Mouse (Mus musculus) forelimb bud, embryonic 11.5 days (tissue): ENCODE data around the gene Rpl9.

Experiments
- DNase-seq: peaks from one replicate; pipeline ENCODE4 v3.0.0-alpha.2; 2012; ENCODE audit warnings: low read depth, low spot score

Rpl9 gene

DNA sequence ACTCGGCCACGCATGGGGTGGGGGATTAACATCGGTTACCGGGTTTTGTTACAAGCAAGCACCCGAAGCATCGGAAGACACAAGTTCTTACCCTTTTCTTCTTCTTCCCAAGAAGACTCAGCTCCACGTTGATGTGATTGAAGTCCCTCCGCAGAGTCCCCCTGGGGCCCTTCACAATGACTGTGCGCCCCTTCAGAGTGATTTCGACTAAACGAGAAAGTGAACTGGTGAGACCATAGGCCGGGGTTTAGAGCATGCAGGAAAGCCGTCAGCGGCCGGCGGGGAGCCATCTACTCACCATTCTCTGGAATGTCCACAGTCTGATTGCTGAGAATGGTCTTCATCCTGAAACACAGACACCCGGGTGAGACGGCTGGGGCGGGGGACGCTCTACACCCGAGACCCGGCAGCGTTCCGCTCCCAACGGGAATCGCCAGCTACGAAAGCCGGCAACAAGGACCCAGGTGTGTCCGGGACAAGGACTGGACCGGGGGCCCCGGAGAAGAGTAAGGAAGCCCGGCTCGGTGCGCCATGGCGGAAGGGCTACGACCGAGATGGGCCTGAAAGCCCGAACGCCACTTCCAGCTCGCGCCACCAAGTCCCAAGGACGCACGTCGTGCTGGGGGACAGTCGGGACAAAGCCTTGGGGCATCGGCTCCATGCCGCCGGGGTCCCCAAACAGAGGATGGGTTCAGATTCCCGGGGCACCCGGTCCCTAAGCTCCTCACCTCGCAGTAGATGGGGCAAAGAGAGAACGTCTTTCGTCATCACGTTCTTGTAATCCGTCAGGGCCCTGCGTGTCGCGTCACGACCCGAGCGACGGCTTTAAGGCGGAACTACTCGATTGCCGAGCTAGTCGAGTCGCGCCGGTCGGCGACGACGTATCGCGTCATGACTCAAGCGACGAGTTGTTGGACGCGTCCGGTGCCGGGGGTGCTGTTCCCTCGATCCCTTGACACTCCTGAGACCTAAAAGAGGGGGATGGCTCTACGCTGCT, at the start of gene Rpl9, which contains the start of gene Lias:
TSS of gene Rpl9 (minus strand) at position 797 of the 997 bp plus-strand sequence.
TSS of gene Lias (plus strand) at position 850 of the 997 bp plus-strand sequence.
- DNase-seq = peak; percentile 99

DNA sequence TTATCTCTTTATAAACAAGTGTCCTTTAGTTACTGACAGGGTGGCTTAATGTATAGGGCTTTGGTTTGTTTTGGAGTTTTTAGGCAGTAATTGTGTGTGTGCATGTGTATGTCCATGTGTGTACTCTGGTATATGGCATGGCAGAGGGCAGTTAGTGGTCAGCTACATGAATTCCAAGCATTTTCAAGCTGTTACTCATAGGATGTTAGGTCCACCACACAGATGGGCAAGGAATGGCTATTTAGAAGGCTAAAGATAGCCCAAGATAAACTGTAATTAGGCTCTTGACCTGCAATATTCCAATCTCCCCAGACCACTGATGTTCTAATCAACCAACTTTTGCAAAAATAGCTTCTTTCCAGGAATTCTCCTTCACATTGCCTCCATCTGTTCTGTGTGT, 46.8 kb upstream of the Rpl9 start:
- DNase-seq = no peak

DNA sequence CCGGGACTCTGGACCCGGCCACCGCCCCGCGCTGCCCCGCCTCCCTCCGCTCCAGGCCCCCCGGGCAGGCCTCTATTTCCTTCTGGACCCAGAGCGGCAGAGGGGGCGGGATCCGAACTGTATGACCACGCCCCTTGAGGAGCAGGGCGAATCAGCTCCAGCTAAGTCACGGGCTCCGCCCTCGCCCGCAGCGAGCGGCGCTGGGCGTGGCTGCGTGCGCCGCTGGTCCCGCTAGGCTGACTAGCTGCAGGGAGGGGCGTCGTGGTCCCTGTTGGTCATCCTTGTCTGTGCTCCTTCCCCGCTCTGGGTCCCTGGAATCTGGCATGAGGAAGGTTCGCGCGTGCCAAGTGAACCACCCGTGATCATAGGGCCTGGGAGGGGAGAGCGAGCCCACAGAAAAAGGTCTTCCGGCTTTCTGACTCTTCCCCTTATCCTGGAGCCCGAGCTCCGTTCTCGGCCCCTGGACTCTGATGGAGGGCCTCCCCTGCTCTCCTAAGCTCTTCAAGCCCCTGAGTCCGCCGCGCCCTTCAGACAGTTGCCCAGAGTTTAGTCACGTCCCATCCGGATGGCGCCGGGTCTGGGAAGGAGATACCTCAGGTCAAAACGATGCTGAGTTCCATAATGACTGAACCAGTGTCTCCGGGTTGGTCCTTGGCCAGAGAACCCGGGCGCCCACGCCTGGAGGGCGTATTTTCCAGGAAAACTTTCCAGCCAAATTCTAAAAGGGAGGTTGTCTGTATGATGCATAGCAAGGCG, 44.7 kb upstream of the Rpl9 start, which contains the start of gene Ugdh:
TSS of gene Ugdh (minus strand) at position 144 of the 756 bp plus-strand sequence.
- peak; percentile 97 for DNase-seq

DNA sequence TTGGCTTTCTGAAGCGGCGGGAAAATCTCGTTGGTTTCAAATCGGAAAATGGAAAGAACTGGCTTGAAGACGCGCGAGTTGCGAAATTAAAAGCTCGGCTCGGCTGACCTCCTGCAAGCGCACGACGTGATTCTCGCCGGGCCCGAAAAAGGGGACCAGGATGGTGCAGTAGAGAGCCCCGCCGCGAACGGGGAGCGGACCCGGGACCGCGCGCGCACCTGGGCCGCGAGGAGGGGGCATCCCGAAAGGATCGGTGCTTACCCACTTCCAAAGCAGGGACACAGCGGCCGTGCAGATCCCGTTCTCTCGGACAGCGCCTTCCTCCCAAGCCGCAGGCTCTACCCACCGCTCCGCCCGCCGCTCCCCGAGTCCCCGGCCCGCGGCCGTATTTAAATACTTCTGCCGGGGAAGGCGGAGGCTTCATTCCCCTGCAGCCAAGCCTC, 44.1 kb upstream of the Rpl9 start:
- DNase-seq = no peak

DNA sequence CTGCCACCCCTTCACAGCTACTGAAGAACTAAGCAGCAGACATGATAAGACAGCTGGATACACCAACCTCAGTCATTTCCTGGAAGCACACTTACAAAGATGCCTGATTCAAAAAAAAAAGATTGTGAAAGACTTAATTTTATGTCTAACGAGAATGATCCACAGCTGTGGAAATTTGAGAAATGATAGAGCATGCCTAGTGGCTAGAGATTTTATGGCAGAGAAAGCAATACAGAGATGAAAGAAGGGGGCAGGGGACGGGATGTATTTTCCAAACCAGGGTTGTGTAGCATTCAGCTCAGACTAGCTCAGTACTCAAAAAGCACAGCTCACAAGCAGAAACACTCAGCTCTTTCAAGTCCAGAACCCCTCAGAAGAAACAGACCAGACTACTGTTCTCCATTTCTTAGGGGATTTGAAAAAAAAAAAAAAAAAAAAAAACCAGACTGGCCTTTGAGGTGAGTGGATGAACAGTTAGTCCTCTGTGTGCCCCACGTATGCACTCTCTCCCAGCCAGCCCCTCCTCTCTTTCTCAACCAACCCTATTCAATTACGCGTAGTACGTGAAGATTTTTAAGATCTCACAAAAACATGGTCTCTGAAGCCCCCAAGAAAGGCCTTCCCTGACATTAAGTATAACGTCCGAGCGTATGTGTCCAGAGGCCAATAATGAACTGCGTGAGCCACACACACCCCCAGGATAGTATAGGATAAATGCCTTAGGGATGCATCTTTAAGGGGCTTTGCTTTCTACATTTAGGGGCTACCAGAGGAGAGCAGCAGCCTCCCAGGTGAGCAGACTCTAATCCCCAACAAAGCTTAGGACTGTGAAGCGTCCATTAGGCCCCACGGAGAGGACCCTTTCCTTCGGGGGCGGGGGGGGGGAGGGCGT, 43.5 kb upstream of the Rpl9 start:
- peak; percentile 35 for DNase-seq

DNA sequence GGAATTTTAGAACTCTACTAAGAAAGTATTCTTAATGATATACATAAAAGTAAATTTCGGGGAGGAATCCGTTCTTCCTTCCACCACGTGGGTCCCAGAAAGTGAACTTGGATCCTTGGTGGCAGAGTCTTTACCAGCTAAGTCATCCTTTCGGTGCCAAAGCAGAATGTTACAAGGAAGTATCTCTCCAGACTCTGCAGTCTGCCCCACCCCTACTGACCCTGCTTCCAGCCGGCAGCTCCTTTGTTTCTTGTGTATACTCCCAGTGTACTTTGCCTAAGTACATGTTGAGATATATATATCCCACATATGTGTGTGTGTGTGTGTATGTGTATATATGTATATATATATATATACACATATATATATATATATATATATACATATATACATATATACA, 38.2 kb upstream of the Rpl9 start:
- DNase-seq = no peak

DNA sequence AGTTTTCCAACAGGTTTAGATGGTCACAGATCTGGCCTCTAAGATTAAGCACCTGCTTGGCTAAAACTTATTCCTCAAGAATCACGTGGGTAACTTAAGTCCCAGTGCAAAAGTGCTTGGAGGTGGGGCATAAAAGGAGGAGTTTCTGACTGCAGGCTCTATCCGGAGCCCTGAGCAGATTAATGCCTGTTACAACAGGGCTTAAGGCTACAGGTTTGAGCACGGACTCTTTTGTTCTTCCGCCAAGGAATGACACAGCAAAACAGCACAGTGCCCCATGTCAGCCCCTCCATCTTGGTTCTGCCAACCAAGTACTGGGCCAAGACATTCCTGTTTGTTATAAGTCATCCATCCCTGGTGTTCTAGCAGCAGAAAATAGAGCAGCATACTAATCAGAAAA, 37.1 kb upstream of the Rpl9 start:
- DNase-seq = no peak

DNA sequence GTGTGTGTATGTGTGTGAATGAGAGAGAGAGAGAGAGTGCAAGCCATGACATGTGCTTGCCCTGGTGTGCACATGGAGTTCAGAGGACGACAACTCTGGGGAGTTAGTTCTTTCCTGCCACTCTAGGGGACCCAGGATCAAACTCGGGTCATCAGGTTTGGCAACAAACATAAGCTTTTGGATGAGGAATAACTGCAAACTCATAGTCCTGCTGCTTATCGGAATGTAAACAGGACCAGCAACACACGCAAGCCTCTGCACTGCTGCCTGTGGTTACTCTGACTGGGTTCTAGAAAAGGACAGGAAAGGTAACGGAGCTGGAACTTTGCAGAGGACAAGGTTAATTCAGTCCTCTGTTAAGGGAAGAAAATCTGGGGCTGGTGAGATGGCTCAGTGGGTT, 34.0 kb upstream of the Rpl9 start:
- no peak for DNase-seq

DNA sequence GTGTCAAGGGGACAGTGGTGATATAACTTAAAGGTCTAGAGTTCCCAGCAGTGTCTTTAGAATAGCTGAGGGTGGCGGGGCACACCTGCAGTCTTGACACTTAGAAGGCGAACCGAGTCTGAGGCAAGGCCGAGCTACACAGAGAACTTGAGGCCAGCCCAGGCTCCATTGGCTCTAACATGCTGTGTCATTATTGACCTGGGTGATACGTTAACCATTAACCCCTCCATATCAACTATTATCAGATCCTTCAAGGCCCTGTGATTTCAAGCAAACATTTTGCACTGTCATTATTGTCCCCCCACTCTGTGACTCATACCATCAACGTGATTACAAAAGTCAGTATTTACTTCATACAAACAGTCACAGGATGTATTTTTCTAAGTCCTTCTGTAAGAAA, 33.0 kb upstream of the Rpl9 start:
- DNase-seq = no peak

DNA sequence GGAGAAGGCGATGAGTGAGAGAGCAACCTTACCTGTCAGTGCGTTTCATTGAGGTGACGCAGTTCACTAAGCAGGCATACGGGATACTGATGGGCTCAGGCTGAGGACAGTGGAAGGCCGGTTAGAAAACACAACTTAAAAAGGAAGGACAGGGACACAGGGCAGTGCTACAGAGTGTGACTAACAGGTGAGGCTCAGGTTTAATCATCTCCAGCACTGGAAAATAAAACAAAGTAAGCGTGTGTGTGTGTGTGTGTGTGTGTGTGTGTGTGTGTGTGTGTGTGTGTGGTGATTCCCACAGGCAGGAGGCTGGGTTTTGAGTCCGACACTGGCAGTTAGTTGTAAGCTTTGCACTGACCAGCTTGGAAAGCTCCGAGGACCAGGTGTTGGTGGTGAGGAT, 31.6 kb upstream of the Rpl9 start:
- DNase-seq = no peak

DNA sequence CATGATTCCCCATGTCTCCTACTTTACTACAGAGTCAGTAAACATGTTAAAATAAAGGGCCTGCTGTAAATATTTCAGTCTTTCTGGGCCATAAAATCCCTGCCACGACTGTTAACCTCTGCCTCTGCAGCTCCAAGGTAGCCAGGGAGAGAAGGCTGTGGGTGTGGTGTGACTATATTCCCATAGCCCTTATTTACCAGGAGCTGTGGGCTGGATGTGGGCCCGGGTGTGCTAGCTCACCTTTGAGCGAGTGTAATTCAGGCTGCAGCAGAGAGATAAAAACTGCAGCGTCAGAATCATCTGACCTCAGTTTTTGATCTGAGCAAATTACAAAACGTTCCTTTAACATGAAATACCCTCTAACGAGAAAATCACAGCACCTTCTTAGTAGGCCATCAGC, 29.6 kb upstream of the Rpl9 start:
- DNase-seq = no peak

DNA sequence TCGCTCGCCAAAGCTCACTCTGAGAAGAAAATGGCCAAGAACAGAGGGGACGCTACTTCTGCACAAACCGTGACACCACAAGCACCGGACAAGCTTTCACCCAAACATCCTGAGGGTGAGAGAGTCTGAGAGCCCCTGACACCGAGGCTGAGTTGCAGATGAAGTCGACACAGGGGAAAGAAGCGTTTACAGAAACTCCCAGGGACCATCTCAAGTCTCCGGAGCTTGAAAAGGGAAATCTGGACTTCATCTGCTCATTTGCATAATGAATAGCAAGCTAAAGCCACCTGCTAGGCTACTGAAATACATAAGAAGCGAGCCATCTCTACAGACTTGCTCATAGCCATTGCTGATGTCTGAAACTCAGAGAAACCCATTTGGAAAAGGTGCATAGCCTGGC, 27.9 kb upstream of the Rpl9 start:
- DNase-seq = no peak

DNA sequence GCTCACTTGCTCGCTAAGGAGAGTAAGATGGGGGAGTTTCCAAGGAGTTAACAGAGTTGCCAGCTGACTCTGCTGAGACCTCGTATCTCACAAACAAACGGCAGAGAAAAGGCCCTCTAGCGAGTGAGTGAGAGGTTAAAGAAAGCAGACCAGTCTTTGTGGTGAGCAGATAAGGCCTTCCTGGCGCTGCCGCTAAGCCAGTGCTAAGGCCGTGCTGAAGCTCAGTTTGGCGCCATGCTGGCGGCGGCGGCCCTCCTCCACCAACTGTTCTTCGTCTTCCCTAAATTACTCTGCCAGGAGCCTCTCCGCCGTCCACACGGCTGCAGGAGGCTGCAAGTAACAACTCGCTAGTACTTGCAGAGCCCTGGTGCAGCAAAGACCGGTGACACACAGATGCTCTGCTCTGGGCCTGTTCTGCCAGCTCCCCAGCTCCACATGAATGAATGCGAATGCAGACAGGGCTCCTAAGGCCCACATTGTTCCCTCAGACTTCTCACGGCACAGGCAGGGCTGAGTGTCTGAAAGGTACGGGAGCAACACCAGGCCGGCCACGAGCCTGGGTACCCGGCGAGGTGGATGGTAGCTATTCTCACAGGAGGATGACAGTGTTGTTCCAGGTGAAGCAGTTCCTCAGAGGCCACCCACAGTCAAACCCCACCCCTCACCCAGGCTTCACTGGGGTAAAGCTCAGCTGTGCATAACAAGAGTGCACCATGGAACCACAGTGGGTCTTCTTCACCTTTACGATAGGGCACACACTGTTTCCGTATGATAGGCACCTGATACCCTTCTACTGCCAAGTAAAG, 24.6 kb upstream of the Rpl9 start:
- DNase-seq = peak; percentile 63

DNA sequence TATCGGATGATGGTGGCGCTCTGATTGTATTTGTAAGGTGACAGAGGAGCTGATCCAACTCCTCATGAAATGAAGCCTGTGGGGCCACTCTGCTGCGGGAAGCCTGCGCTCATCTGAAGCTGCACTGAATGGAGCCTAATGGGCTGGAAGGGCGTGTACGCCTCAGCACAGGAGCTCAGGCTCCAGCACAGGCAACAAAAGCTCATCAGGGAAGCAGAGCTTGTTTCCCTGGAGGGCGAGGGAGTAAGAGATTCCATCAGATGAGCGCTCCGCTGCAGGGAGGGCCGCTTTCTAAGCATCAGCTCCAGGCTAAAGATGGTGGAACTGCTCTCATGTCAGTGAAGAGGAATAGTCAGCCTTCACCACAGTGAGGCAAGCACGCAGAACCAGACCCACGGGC, 16.7 kb upstream of the Rpl9 start:
- DNase-seq = no peak

DNA sequence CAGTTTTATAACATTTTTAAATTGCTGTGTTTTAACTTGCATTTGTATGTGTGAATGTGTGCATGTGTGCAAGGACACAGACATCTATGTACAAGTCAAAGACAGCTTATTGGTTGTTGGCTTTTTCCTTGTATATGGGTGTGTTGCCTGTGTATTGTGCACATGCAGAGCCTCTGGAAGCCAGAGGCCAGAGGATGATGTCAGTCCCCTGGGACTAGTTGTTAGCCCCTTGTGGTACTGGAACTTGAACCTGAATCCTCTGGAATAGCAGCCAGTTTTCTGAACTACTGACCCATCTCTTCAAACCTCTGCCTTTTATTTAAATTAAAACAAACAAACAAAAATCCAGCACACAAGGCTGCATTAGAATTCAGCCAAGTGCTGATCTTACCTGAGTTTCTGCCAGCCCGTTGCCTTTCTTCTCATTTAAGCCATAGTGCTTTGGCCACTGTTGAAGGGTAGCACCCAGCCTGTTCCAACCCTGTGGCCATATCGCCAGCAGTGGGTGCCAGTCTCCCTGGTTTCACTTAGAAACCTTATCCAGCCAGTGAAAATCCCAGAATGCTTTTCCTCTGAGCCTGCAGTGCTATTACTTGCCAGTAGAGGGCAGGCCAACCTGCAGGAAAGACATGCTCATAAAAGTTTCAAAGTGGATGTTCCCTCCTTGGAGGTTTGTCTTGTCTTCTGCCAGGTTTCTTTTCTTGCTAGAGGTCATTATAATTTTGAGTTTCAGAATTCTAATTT, 10.2 kb upstream of the Rpl9 start:
- DNase-seq = peak; percentile 76

DNA sequence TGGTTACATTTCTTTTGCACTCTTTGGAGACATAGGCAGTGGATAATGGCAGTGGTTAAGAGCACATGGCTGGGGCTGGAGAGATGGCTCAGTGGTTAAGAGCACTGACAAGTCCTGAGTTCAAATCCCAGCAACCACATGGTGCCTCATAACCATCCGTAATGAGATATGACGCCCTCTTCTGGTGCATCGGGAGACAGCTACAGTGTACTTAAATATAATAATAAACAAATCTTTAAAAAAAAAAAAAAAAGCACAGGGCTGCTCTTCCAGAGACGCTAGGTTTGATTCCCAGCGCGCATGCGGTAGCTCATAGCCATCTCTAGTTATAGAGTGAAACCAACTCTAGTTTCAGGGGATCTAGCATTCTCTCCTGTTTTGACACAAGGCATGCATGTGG, 3.2 kb upstream of the Rpl9 start:
- DNase-seq = no peak

DNA sequence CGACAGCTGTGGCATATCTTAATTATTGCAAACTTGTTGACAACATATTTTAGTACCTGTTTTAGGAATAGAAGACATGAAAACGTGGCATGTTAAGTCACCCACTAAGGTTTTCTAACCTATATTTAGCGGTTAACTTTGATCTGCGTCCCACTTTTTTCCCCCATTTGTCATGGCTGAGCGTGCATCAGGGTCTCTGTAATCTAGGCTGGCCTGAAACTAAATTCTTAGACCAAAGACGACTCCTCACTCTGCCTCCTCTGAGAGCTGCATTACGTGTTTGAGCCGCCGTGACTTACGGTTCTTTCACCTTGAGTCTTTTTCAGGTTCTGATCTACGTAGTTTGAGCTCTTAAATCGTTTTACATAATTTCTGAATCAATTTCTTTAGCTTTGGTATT, 509 bp upstream of the Rpl9 start:
- DNase-seq = peak; percentile 50

DNA sequence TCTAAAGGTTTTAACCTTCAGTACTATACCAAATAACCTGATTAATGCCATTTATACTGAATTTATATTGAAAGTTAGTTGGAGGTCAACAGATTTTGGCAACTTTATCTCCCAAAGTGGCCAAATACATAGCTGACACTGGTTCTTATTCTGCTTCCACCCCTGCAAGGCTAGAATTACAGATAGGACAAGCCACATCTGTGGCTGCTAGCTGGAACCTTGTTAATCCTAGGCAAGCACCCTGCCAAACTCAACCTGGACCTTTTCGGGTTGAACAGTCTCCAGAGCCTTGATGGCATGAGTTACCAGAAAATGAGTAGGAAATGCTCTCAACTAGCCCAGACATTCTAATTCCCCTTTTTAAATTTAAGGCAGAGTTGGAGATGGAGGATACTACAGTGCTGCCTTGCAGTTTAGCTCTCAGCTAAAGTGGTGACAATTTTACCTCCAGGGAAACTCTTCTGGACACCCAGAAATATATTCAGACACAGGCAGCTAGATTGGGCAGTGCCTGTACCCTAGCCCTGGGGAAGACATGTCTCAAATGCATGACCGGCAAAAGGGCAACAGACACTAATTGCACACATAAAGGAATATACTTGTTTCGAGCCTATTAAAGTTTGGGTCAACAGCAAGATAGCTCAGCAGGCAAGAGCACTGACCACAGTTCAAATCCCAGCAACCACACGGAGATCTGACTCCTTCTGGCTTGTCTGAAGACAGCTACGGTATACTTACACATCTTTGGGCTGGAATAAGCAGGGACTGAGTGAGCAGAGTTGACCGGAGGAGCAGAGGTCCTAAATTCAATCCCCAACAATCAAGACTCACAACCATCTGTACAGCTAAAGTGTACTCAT, 4.0 kb downstream of the Rpl9 start:
- no peak for DNase-seq

DNA sequence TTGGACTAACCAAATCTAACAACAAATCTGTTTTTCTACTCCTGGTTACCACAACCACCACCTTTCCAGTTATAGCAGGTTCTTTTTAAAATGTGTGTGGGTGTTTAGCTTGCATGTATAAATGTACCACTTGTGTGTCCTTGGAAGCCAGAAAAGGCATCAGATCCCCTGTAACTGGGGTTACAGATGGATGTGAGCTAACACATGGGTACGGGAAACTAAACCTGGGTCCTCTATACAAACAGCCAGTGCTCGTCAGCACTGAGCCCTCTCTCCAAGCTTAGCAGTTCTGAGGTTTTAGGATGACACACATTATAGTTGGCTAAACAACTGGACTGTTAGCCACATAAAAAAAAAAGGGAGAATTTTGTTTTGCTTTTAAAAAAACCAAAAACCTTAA, 5.5 kb downstream of the Rpl9 start:
- no peak for DNase-seq
